Mouse (Mus musculus) kidney, embryonic 16.5 days (tissue): ENCODE data around the gene Tpk1. TPM values are rescaled to one million over a fixed set of nuclear protein-coding genes. Genes with fewer than 3 reads are reported as not detected.

Source experiments
- ATAC-seq: fragments of 200-750 bp; cut with Nextera tagmentation; 2 replicates; pipeline ENCODE4 v1.8.0; 2017; ENCODE audit warnings: moderate TSS enrichment; ENCODE audit not compliant: low FRiP score, low TSS enrichment
- H3K27ac ChIP-seq: fragments of 300-500 bp; sonication (generic); 2 replicates; pipeline ENCODE4 v1.5.1; 2014; ENCODE audit warnings: low read length
- H3K27me3 ChIP-seq: fragments of 300-500 bp; sonication (generic); 2 replicates; pipeline ENCODE4 v1.6.1; 2014; ENCODE audit warnings: low read length, control low read depth, mixed read lengths; ENCODE audit not compliant: insufficient read depth
- H3K36me3 ChIP-seq: fragments of 300-500 bp; sonication (generic); 2 replicates; pipeline ENCODE4 v1.6.1; 2014; ENCODE audit warnings: low read length, control low read depth, mixed read lengths; ENCODE audit not compliant: insufficient read depth
- H3K4me1 ChIP-seq: fragments of 300-500 bp; sonication (generic); 2 replicates; pipeline ENCODE4 v1.6.1; 2014; ENCODE audit warnings: low read length, control low read depth, mixed read lengths; ENCODE audit not compliant: insufficient read depth
- H3K4me2 ChIP-seq: fragments of 300-500 bp; sonication (generic); replicated peaks from 2 replicates; pipeline ENCODE4 v1.6.1; 2014; ENCODE audit warnings: low read depth, low read length
- H3K4me3 ChIP-seq: fragments of 300-500 bp; sonication (generic); 2 replicates; pipeline ENCODE4 v1.5.1; 2014; ENCODE audit warnings: mild to moderate bottlenecking, low read length
- H3K9ac ChIP-seq: fragments of 300-500 bp; sonication (generic); replicated peaks from 2 replicates; pipeline ENCODE4 v1.6.1; 2014; ENCODE audit warnings: low read length
- H3K9me3 ChIP-seq: fragments of 300-500 bp; sonication (generic); 2 replicates; pipeline ENCODE4 v1.6.1; 2016; ENCODE audit warnings: low read length, control low read depth
- WGBS: fragments of 180-500 bp; shearing (Covaris S2); extraction: QIAGEN DNeasy Blood & Tissue Kit; methylation state at CpG from one replicate; pipeline ENCODE4 v1.1.7; 2014; 5-methylcytosine and 5-hydroxymethylcytosine counted together
- polyA plus RNA-seq: library from polyadenylated mRNA; unstranded; fragments of >200 nt; fragmentation: Nextera tagmentation; extraction: Ambion mirVana; gene quantifications from 2 replicates; pipeline ENCODE4 v1.2.1, GENCODE M21; 2015

The Tpk1 gene
- polyA plus RNA-seq, 1 experiment from 2014 or later, result 23.0 TPM

GRCm38 (mm10) chr6:43533323-43533722, 132.8 kb downstream of the Tpk1 start:
- no peaks in the 10 kb centered on the region for H3K27me3 ChIP-seq
- no peaks in the 10 kb centered on the region for H3K9me3 ChIP-seq
- no peaks in the 10 kb centered on the region for H3K4me1 ChIP-seq
- ATAC-seq, result no peak
- no peak overlapping the region for H3K4me3 ChIP-seq
- no peak overlapping the region for H3K4me2 ChIP-seq
- H3K36me3 ChIP-seq, result no peaks in the 10 kb centered on the region
- H3K27ac ChIP-seq, result no peak overlapping the region
- H3K9ac ChIP-seq, result no peak overlapping the region

GRCm38 (mm10) chr6:43532822-43533221, 133.3 kb downstream of the Tpk1 start:
- H3K4me2 ChIP-seq, result no peak overlapping the region
- no peaks in the 10 kb centered on the region for H3K27me3 ChIP-seq
- no peak overlapping the region for H3K27ac ChIP-seq
- H3K9me3 ChIP-seq, result no peaks in the 10 kb centered on the region
- no peak overlapping the region for H3K4me3 ChIP-seq
- ATAC-seq, result no peak
- no peak overlapping the region for H3K9ac ChIP-seq
- H3K4me1 ChIP-seq, result no peaks in the 10 kb centered on the region
- 84% methylated on average over 3 of the region's 3 CpGs for WGBS
- no peaks in the 10 kb centered on the region for H3K36me3 ChIP-seq

- ATAC-seq, result no peak
- Histone ChIP-seq H3K9me3 (no peaks in the 10 kb centered on the region), H3K27ac (no peak overlapping the region), H3K4me3 (no peak overlapping the region), H3K4me2 (no peak overlapping the region), H3K27me3 (no peaks in the 10 kb centered on the region), H3K9ac (no peak overlapping the region), H3K36me3 (no peaks in the 10 kb centered on the region), H3K4me1 (no peaks in the 10 kb centered on the region)
These were observed 134.1 kb downstream of the Tpk1 start for GRCm38 (mm10) chr6:43531996-43532395.

DNA sequence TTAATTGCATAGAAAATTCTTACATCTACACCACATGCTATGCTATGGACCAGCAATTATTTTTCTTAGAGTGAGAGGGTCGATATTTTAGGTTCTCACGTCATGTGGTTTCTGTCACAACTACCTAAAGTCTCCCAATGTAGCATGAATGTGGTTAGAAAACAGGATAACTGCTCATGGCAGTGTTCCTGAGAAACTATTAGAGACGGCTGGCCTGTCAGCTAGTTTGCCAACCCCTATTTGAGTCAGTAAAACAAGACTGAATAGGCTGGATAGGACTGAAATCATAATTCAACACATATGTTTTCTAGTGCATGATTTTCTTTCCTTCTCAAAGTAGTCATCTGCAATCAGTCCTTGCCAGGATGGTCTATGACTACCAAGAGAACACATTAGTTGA, 137.1 kb downstream of the Tpk1 start:
- H3K9ac ChIP-seq, result no peak overlapping the region
- no peak for ATAC-seq
- no peak overlapping the region for H3K4me2 ChIP-seq
- no peak overlapping the region for H3K27ac ChIP-seq
- no peaks in the 10 kb centered on the region for H3K4me1 ChIP-seq
- no peaks in the 10 kb centered on the region for H3K9me3 ChIP-seq
- WGBS, result 83% methylated on average over 3 of the region's 3 CpGs
- no peaks in the 10 kb centered on the region for H3K27me3 ChIP-seq
- H3K4me3 ChIP-seq, result no peak overlapping the region
- no peaks in the 10 kb centered on the region for H3K36me3 ChIP-seq

GRCm38 (mm10) chr6:43525028-43525427, 141.1 kb downstream of the Tpk1 start:
- no peak overlapping the region for H3K27ac ChIP-seq
- no peak for ATAC-seq
- no peak overlapping the region for H3K4me2 ChIP-seq
- H3K4me3 ChIP-seq, result no peak overlapping the region
- no peaks in the 10 kb centered on the region for H3K27me3 ChIP-seq
- H3K4me1 ChIP-seq, result no peaks in the 10 kb centered on the region
- H3K9me3 ChIP-seq, result no peaks in the 10 kb centered on the region
- H3K9ac ChIP-seq, result no peak overlapping the region
- whole genome bisulfite sequencing, result 60% methylated on average over 2 of the region's 2 CpGs
- H3K36me3 ChIP-seq, result no peaks in the 10 kb centered on the region

- no peak overlapping the region for H3K4me3 ChIP-seq
- H3K36me3 ChIP-seq, result no peaks in the 10 kb centered on the region
- ATAC-seq, result no peak
- 41% methylated on average over 1 of the region's 1 CpGs for WGBS
- no peak overlapping the region for H3K9ac ChIP-seq
- no peaks in the 10 kb centered on the region for H3K27me3 ChIP-seq
- H3K27ac ChIP-seq, result no peak overlapping the region
- H3K4me1 ChIP-seq, result no peaks in the 10 kb centered on the region
- no peak overlapping the region for H3K4me2 ChIP-seq
- no peaks in the 10 kb centered on the region for H3K9me3 ChIP-seq
These were observed 144.0 kb downstream of the Tpk1 start for GRCm38 (mm10) chr6:43522046-43522445.

DNA sequence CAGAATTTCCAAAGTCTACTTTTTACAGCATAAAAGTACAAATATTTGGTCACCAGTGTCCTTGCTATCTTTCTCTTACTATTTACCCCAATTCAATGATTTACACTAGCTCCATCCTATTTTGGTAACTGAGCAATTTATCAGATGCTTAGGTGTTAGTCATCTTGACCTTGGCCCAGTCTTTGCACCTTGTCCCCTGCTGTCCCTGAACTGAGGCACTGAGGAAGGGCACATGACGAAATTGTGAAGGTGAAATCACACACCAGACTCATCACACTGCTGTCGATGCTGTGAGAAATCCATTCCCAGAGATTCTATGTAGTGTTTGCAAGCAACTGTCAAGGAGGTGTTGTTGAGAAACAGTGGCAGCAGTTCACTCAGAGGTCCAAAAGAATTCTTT, 145.9 kb downstream of the Tpk1 start:
- no peaks in the 10 kb centered on the region for H3K4me1 ChIP-seq
- no peak overlapping the region for H3K4me2 ChIP-seq
- no peak overlapping the region for H3K4me3 ChIP-seq
- H3K9me3 ChIP-seq, result no peaks in the 10 kb centered on the region
- H3K27me3 ChIP-seq, result no peaks in the 10 kb centered on the region
- no peak overlapping the region for H3K9ac ChIP-seq
- 61% methylated on average over 2 of the region's 2 CpGs for WGBS
- no peak overlapping the region for H3K27ac ChIP-seq
- H3K36me3 ChIP-seq, result no peaks in the 10 kb centered on the region
- no peak for ATAC-seq

DNA sequence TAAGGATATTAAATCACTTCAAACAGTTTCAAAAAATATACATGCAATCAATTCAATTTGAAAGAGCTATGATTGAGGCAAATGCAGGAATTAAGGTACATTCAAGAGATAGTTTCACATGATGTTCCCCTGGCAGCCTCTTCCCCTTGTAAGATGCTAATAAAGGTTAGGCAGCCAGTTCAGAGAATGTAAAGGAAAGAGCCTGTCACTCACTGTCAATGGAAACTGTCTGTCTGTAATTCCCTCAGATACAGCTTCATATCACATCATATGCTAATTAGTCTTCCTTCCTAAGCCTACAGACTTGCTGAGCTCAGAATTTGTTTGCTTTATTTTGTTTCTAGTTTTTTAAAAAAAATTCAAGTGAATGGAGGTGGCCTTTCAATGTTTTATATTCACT, 147.7 kb downstream of the Tpk1 start:
- Histone ChIP-seq H3K4me1 (no peaks in the 10 kb centered on the region), H3K9me3 (no peaks in the 10 kb centered on the region), H3K27ac (no peak overlapping the region), H3K9ac (no peak overlapping the region), H3K4me3 (no peak overlapping the region), H3K27me3 (no peaks in the 10 kb centered on the region), H3K4me2 (no peak overlapping the region), H3K36me3 (no peaks in the 10 kb centered on the region)
- no peak for ATAC-seq

DNA sequence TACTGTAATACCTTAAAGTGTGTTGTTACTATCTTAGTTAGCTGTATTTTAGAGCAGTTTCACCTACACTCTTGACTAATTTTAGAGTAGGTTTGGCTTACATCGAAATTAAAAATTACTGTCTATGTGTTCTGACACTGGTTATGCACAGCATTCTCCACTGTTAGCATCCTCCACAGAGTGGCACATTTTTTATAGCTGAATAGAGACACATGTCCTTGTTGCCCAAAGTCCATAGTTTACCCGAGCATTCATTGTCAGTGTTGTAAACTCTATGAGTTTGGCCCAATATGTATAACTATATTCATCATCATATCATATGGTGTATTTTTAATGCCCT, 148.8 kb downstream of the Tpk1 start:
- H3K9me3 ChIP-seq, result no peaks in the 10 kb centered on the region
- ATAC-seq, result no peak
- no peak overlapping the region for H3K4me3 ChIP-seq
- no peaks in the 10 kb centered on the region for H3K27me3 ChIP-seq
- WGBS, result 81% methylated on average over 2 of the region's 2 CpGs
- H3K27ac ChIP-seq, result no peak overlapping the region
- no peak overlapping the region for H3K9ac ChIP-seq
- H3K4me1 ChIP-seq, result no peaks in the 10 kb centered on the region
- H3K4me2 ChIP-seq, result no peak overlapping the region
- H3K36me3 ChIP-seq, result no peaks in the 10 kb centered on the region

- H3K4me2 ChIP-seq, result no peak overlapping the region
- WGBS, result 89% methylated on average over 2 of the region's 2 CpGs
These were observed 149.3 kb downstream of the Tpk1 start for GRCm38 (mm10) chr6:43516593-43517315.

More at GRCm38 (mm10) chr6:43516593-43517315, 149.3 kb downstream of the Tpk1 start:
- Histone ChIP-seq H3K4me3 (no peak overlapping the region), H3K9ac (no peak overlapping the region), H3K27me3 (no peaks in the 10 kb centered on the region), H3K4me1 (no peaks in the 10 kb centered on the region), H3K36me3 (no peaks in the 10 kb centered on the region), H3K27ac (no peak overlapping the region), H3K9me3 (no peaks in the 10 kb centered on the region)
- ATAC-seq, result no peak
